Mouse (Mus musculus): ENCODE measurements around the gene Arhgap5. TPM values are rescaled to one million over a fixed set of nuclear protein-coding genes. Genes with fewer than 3 reads are reported as not detected.
A peak's percentile ranks its signal among the peaks of the same experiment; 100 is the strongest.
"Not testable (repeated sequence)": the region's sequence is repeated elsewhere in the genome, so short reads cannot be mapped to it uniquely, and the experiment has no call there.

Gene Arhgap5
- total RNA-seq, 2 experiments from 2014 or later, result 102 to 108 TPM

GRCm38 (mm10) chr12:52529740-52530139 lies 26.0 kb downstream of the Arhgap5 start:
- no peak for DNase-seq (ENCODE audit: low spot score in 2 of 2)

DNA sequence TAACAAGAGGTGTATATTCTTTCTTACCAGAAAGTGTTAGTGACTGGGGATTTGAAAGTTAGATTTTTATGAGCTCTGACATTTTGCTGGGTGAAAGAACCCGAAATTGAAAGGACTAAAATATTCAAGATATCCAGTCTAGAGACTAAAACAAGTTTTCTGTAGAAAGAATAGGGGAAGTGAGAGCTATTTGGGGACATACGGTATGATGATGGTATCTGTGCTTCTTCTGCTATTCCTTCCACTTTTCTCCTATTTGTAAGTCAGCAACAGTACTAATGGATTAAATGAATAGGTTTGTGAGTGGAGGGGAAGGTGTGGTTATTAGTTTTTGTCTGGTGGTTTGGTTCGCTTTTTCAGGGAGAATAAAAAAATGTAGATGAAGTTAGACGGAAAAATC lies 37.5 kb downstream of the Arhgap5 start:
- no peak for DNase-seq (ENCODE audit: low spot score in 2 of 2)

DNA sequence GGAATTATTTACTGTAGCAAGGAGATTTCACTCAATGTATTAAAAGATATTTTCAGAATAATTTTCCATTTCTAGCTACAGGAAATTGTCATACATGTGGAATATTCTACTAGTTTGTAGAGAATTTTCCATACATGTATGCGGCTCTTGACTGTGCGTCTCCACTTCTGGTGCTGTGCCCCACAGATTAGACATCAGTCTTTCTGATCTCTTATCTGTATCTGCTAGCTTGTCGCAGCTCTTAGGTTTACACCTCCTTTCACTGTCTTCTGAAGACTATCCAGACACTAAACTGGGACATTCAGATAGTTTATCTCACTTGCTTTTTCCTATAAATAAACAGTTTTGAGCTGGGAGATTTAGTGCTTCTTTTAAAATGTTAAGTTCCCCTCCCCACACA lies 40.8 kb downstream of the Arhgap5 start:
- DNase-seq (ENCODE audit: low spot score in 2 of 2), result no peak

DNA sequence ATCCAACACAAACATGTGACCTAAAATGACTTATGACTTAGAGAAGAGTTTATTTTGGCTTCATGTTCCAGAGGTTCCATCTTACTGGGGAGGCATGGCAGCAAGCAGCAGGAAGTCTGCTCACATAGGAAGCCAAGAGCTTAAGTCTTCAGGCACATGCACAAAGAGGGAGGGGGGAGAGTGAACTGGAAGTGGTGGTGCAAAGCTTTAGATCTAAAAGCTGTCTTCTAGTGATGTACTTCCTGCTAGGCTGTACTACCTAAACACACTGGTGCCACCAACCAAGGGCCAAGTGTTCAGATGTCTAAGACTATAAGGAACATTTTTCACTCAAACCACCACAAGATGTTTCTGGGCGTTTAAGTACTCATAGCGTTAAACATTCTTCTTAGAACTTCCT lies 48.3 kb downstream of the Arhgap5 start:
- DNase-seq (ENCODE audit: low spot score in 2 of 2), result no peak

DNA sequence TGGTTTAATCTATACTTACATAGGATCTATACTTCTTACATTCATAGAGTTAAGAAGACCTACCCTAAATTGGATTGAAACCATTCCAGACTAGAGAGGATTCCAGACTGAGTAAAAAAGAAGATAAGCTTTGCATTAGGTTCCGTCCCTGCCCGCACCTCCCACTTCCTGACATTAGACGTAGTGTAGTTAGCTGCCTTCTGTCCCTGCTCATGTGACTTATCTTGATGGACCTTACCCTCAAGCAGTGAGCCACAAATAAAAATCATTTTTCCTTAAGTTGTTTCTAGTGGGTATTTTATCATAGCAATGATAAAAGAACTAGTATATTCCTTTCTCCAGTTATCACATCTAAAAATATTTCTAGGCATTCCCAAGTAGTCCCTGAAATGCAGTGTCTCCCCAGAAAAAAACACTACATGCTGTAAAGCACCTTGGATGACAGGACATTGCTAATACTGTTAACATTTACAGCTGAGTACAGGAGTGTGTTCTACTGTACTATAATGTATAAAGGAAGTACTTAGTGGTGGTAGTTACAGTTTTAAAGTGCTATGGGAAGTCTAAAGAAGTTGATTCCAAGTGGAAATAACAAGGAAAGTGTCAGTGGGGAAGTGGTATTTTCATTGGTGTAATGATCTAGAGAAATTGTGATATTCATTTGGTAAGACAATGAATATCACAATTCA lies 51.6 kb downstream of the Arhgap5 start:
- no peak for DNase-seq (ENCODE audit: low spot score in 2 of 2)

DNA sequence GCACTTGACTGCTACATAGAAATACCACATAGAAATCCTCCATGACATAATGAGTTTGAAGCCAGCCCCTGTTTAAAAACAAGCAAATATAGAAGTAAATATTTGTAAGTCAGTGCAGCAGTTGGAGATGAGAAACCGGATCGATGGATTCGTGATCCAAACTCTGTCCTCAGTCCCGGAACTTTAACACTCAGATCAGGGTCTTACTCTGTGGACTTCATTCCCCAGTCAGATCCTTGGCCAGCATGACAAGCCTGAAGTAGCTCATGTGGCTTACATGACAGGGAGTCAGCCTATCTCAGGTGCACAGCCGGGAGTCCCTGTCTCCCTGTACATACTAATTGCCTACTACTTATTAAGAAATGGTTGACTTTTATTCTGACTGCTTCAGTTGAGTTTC lies 61.9 kb downstream of the Arhgap5 start:
- DNase-seq (ENCODE audit: low spot score in 2 of 2), result no peak

DNA sequence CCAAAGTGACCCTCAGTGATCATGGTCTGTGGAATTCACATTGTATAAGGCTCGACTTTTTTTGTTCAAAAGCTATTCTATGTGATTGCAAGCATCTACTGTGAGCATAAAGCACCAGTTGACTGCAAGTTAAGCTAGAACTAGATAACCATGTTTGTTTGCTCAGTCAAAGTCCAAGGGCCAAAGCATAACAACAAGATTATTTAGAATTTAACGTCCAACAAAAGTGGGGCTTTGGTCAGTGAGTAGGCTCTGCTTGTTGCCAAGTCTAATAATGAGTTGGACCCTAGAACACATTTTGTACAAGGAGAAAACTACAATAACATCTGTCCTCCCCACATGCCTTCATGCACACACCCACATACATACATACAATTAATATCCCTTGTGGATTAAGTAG lies 69.6 kb downstream of the Arhgap5 start:
- DNase-seq (ENCODE audit: low spot score in 2 of 2), result no peak

GRCm38 (mm10) chr12:52586466-52586865 lies 82.7 kb downstream of the Arhgap5 start:
- DNase-seq (ENCODE audit: low spot score in 2 of 2), result not testable (repeated sequence)

- no peak for DNase-seq (ENCODE audit: low spot score in 2 of 2)
Observed at GRCm38 (mm10) chr12:52587473-52588010, 83.8 kb downstream of the Arhgap5 start.

DNA sequence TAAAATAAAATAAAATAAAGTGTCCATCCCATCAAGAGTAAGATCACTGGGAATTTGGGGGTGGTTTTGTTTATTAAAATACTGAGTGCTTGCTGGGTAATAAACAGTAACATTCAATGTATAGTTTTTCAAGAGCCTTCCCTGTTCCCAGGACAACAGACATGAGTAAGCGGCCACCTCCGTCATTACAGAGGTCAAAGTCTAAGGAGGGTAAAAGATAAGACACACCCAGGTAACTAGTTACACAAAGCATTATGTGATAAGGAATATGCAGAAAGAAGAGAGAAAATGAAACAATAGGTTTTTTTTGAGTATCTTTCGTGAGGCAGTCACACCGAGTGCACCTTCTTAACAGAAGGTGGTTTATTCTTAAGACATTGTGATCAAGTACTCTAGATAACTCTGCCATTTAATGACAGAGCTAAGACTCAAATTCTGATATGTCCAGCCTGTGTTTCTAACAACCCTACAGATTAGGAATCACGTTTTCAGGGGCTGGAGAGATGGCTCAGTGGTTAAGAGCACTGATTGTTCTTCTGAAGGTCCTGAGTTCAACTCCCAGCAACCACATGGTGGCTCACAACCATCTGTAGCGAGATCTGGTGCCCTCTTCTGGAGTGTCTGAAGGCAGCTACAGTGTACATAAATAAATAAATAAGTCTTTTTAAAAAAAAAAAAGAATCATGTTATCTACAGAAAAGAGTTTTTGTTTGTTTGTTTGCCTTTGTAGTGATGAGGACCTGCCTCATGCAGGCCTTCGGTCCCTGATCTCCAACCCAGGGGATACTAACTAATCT lies 91.8 kb downstream of the Arhgap5 start:
- DNase-seq (ENCODE audit: low spot score in 2 of 2), result no peak

DNA sequence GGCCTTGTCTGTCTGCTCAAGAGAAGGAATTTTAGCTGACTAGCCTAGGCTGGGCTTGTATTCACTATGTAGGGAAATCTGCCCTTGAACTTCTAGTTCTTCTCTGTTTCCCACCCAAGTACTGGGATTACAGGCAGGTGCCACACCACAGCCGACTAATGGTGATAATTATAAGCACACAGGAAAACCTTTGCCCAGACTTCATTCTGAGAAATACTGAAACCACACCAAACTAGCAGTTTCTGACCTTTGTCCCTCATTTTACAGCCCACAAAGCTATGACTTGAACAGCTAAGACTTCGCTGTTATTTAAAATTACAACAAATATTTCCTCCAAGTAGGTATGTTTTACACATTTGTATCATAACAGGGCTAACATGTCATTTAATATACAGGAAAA lies 98.7 kb downstream of the Arhgap5 start:
- no peak for DNase-seq (ENCODE audit: low spot score in 2 of 2)

GRCm38 (mm10) chr12:52602883-52603694 lies 99.3 kb downstream of the Arhgap5 start:
- DNase-seq (ENCODE audit: low spot score in 2 of 2), result peak; percentile 79 to 85

DNA sequence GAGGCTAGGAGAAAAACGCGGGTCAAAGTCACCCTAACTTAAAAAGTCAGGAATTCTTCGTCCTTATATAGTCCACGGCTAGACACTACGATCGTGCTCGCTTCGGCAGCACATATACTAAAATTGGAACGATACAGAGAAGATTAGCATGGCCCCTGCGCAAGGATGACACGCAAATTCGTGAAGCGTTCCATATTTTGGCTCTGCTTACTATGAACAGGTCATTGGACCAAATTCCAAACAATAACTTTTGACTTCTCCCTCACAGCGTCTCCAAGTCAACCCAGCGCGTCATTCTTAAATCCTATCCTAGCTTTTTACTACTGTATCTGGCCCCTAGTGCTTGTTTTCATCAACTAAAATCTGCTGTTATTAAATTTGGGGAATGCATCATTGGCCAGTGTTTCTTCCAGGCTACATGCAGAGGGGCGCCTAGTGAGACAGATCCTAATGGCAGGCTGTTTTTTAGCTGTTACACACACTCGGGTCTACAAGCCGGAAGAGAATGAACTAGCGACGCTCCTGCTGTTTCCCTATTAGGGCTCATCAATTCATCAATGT lies 100.0 kb downstream of the Arhgap5 start:
- no peak for DNase-seq (ENCODE audit: low spot score in 2 of 2)

DNA sequence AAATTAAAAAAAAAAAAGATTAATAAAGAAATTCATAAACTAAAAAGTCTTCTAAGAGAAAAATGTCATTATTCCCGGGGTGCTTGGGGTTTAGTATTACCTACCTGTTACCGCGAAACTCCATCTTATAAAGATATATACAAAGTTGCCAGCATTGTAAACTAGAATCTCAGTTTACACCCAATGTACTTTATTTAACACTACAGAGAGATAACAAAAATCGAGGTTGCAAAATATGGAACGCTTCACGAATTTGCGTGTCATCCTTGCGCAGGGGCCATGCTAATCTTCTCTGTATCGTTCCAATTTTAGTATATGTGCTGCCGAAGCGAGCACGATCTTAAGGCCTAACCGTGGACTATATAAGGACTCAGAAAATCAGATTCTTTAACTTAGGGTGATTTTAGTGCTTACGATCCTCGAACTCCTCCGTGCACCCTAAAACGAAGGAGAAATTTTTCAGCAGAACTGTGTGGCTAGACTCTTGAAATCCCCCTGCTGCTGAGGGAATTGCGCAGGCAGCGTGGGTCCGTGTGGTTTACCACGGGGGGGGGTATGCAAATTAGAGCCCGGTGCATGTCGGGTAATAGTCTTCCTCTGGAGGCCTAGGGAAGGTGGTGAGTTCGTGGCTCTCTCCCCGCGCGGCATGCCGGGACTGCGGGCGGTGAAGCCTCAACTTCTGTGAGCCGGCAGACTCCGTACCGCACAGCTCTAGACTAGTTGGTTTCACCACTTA lies 100.7 kb downstream of the Arhgap5 start:
- peak; percentile 95 to 96 for DNase-seq (ENCODE audit: low spot score in 2 of 2)

DNA sequence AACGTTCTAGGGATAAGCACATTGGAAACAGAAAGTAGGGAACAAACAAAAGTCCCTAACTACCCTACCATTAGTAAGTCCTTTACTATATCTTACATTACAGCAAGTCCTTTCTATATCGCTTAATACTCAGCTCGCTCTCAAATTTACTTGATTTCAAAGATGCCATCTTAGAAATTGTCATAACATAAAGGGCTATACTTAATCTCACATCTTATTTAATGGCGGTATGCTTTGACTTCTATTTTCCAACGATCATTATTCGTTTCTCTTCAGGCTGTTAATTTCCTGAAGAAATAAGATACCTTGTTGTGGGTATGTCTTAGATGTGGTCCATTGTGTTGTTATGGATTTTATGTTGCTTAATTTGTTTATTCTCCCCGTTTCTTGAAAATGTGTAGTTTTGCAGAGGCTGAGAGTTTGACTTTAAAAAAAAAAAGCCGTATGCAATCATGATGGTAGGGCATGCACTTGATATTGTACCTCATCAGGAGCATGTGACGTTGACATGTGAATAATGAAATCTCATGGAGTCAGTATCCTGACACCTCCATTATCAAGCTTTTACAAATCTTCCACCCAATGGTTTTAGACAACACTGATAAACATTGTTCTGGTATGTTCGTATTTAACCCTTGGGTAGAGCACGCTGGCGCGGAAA lies 101.3 kb downstream of the Arhgap5 start:
- no peak for DNase-seq (ENCODE audit: low spot score in 2 of 2)

DNA sequence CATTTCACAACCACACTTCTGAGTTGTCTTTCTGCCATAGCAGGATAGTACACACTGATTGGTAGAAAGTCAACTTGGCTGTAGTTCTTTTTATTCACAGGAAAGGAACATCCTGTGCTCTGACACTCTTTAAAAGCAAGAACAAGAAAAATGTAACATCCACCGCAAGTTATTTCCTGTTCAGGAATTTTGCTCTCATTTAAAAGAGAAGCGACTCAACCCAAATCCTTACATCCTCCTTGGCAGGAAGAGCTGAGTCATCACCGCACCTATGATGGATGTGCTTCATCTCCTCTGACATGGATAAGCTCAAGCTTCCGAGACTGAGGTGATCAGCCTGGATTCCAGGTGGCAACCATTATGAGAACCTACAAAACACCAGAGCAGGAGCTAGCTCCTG lies 103.6 kb downstream of the Arhgap5 start:
- DNase-seq (ENCODE audit: low spot score in 2 of 2), result no peak

DNA sequence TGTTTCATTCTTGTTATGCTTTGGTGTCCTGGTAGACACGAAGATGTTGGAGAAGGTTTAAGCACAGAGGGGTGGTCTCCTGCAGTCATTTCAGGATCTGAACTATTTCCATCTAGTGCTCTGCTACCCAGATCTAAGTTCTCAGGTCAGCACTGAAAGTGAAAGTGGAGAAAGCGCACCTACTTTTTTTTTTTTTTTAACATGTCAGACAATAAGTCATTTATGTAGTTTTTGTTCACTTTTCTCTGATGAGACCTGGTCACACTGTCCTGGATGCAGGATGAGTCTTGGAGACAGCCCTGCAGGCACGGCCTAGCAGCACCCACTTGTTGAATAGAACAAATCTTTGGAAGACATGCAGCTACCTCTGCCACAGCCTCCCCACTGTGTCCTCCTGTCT lies 111.9 kb downstream of the Arhgap5 start:
- DNase-seq (ENCODE audit: low spot score in 2 of 2), result no peak

GRCm38 (mm10) chr12:52618418-52619040 lies 114.8 kb downstream of the Arhgap5 start:
- no peak for DNase-seq (ENCODE audit: low spot score in 2 of 2)

GRCm38 (mm10) chr12:52619644-52620043 lies 115.9 kb downstream of the Arhgap5 start:
- DNase-seq (ENCODE audit: low spot score in 2 of 2), result no peak
